Mouse (Mus musculus) olfactory bulb, adult 2 months (tissue): ENCODE measurements around the gene Magi2.

ENCODE experiments used
- CTCF ChIP-seq: fragments of 200-500 bp; IDR thresholded peaks from 2 replicates; pipeline ENCODE4 v1.5.1; 2012; ENCODE audit warnings: low read depth, mild to moderate bottlenecking, low read length, moderate library complexity; ENCODE audit not compliant: insufficient read depth
- POLR2A ChIP-seq: fragments of 200-500 bp; IDR thresholded peaks from 2 replicates; pipeline ENCODE4 v1.6.1; 2012; ENCODE audit warnings: mild to moderate bottlenecking, low read depth, low read length, moderate library complexity; ENCODE audit not compliant: insufficient read depth

GRCm38 (mm10) chr5:19565636-19566035 is 338.8 kb downstream of the Magi2 start:
- TF ChIP-seq CTCF = no peak
- TF ChIP-seq POLR2A = no peak
